Mouse (Mus musculus): ENCODE results near the gene Zmat5.

Gene Zmat5

GRCm38 (mm10) chr11:4737682-4738081 lies 33.2 kb downstream of the Zmat5 start:
- no peak for DNase-seq (ENCODE audit: low spot score)

- DNase-seq (ENCODE audit: low spot score): no peak
These were observed 34.2 kb downstream of the Zmat5 start for GRCm38 (mm10) chr11:4738719-4739118.

GRCm38 (mm10) chr11:4740785-4741184 lies 36.3 kb downstream of the Zmat5 start:
- no peak for DNase-seq (ENCODE audit: low spot score)

GRCm38 (mm10) chr11:4744691-4745090 lies 40.2 kb downstream of the Zmat5 start:
- no peak for DNase-seq (ENCODE audit: low spot score)

GRCm38 (mm10) chr11:4745969-4746368 lies 41.5 kb downstream of the Zmat5 start:
- DNase-seq (ENCODE audit: low spot score): no peak

- no peak for DNase-seq (ENCODE audit: low spot score)
These were observed 42.3 kb downstream of the Zmat5 start, which contains the start of gene Cabp7 for GRCm38 (mm10) chr11:4746733-4747132. TSS of gene Cabp7 (minus strand) at chr11:4746778.

- no peak for DNase-seq (ENCODE audit: low spot score)
These were observed 42.8 kb downstream of the Zmat5 start for GRCm38 (mm10) chr11:4747285-4747684.

- DNase-seq (ENCODE audit: low spot score): peak; percentile 83
These were observed 45.8 kb downstream of the Zmat5 start for GRCm38 (mm10) chr11:4750263-4750662.

- DNase-seq (ENCODE audit: low spot score): no peak
These were observed 48.4 kb downstream of the Zmat5 start for GRCm38 (mm10) chr11:4752836-4753235.

- no peak for DNase-seq (ENCODE audit: low spot score)
These were observed 49.6 kb downstream of the Zmat5 start for GRCm38 (mm10) chr11:4754036-4754435.

- DNase-seq (ENCODE audit: low spot score): no peak
These were observed 50.4 kb downstream of the Zmat5 start for GRCm38 (mm10) chr11:4754867-4755266.

- DNase-seq (ENCODE audit: low spot score): no peak
These were observed 52.0 kb downstream of the Zmat5 start for GRCm38 (mm10) chr11:4756460-4756859.

- DNase-seq (ENCODE audit: low spot score): peak; percentile 64
These were observed 52.7 kb downstream of the Zmat5 start for GRCm38 (mm10) chr11:4756984-4757788.

GRCm38 (mm10) chr11:4757789-4758158 lies 53.3 kb downstream of the Zmat5 start:
- peak; percentile 56 for DNase-seq (ENCODE audit: low spot score)

GRCm38 (mm10) chr11:4760438-4760837 lies 56.0 kb downstream of the Zmat5 start:
- DNase-seq (ENCODE audit: low spot score): no peak

- no peak for DNase-seq (ENCODE audit: low spot score)
These were observed 57.5 kb downstream of the Zmat5 start for GRCm38 (mm10) chr11:4761991-4762390.

GRCm38 (mm10) chr11:4762511-4762910 lies 58.0 kb downstream of the Zmat5 start:
- DNase-seq (ENCODE audit: low spot score): no peak

- peak; percentile 73 for DNase-seq (ENCODE audit: low spot score)
These were observed 59.2 kb downstream of the Zmat5 start for GRCm38 (mm10) chr11:4763631-4764030.

- no peak for DNase-seq (ENCODE audit: low spot score)
These were observed 60.0 kb downstream of the Zmat5 start for GRCm38 (mm10) chr11:4764476-4764875.

GRCm38 (mm10) chr11:4768399-4768798 lies 63.9 kb downstream of the Zmat5 start:
- DNase-seq (ENCODE audit: low spot score): no peak

- no peak for DNase-seq (ENCODE audit: low spot score)
These were observed 64.8 kb downstream of the Zmat5 start for GRCm38 (mm10) chr11:4769293-4769692.

- no peak for DNase-seq (ENCODE audit: low spot score)
These were observed 65.4 kb downstream of the Zmat5 start for GRCm38 (mm10) chr11:4769881-4770280.

- no peak for DNase-seq (ENCODE audit: low spot score)
These were observed 67.3 kb downstream of the Zmat5 start for GRCm38 (mm10) chr11:4771756-4772155.

GRCm38 (mm10) chr11:4772925-4773324 lies 68.4 kb downstream of the Zmat5 start:
- peak; percentile 75 for DNase-seq (ENCODE audit: low spot score)
